23 mouse cellular contexts compared by ENCODE assay signal in genomic region chr15:31468806-31469205, GRCm38 (mm10). TPM values are rescaled to one million over a fixed set of nuclear protein-coding genes. Genes with fewer than 3 reads are reported as not detected.
DNase-seq lines count a peak whose midpoint lies in the region; ATAC-seq lines count a peak whose summit lies in the region.
"Had no signal": no experiment of that assay in that cellular context is flagged by ENCODE, and none has a peak within 500 bp of the region (broad histone marks: within the 10 kb centered on the region; RNA-seq: fewer than 3 reads in every experiment).

No protein-coding gene starts in this region.

- no peak overlapping the region for H3K9ac ChIP-seq in kidney, embryonic 16.5 days (replicated peaks; ENCODE audit: low read length)
- H3K9ac ChIP-seq in limb, embryonic 11.5 days (ENCODE audit: low read length) = no peak overlapping the region
- H3K9ac ChIP-seq: embryonic facial prominence, embryonic 13.5 days; embryonic facial prominence, embryonic 15.5 days; forebrain, embryonic 12.5 days had no signal

- no peaks in the 10 kb centered on the region for H3K9me3 ChIP-seq in kidney, embryonic 16.5 days (ENCODE audit: low read length)
- H3K9me3 ChIP-seq in limb, embryonic 11.5 days (ENCODE audit: control insufficient read depth, low read length) = no peaks in the 10 kb centered on the region
- H3K9me3 ChIP-seq in limb, embryonic 10.5 days (replicated peaks) = no peaks in the 10 kb centered on the region
- H3K9me3 ChIP-seq: embryonic facial prominence, embryonic 13.5 days; embryonic facial prominence, embryonic 15.5 days; forebrain, embryonic 10.5 days; forebrain, embryonic 12.5 days had no signal

- intact Hi-C loops in left cerebral cortex, postnatal 36 days (cut with DNase I) = no loop called here

- no peak for DNase-seq in kidney, postnatal 25 days
- peak; percentile 18 for DNase-seq in limb, embryonic 11.5 days (ENCODE audit: low spot score)
- no peak for DNase-seq in limb, embryonic 10.5 days (ENCODE audit: low spot score)
- DNase-seq in left cerebral cortex, postnatal 36 days (ENCODE audit: low spot score in 2 of 2) = no peak
- DNase-seq: adrenal gland, adult 2 months; adrenal gland, postnatal 10 days; adrenal gland, postnatal 25 days; cerebellum, adult 11 months; cerebellum, adult 18-20 months; cerebellum, adult 8-10 months; cerebellum, adult 9-11 months; cerebellum, postnatal 14 days; cerebellum, postnatal 36 days; embryo, embryonic 11 days had no signal

- H3K4me1 ChIP-seq in kidney, embryonic 16.5 days (ENCODE audit: insufficient read depth, low read length) = 0 out of 2 replicates have a peak, but pooled peaks cover 3% of the 10 kb centered on the region
- H3K4me1 ChIP-seq in limb, embryonic 11.5 days (ENCODE audit: control insufficient read depth, insufficient read depth, low read length) = no peaks in the 10 kb centered on the region
- no peaks in the 10 kb centered on the region for H3K4me1 ChIP-seq in limb, embryonic 10.5 days
- H3K4me1 ChIP-seq: embryonic facial prominence, embryonic 13.5 days; embryonic facial prominence, embryonic 15.5 days; forebrain, embryonic 10.5 days; forebrain, embryonic 12.5 days had no signal

- no peak overlapping the region for H3K4me2 ChIP-seq in kidney, embryonic 16.5 days (replicated peaks; ENCODE audit: low read depth, low read length)
- H3K4me2 ChIP-seq in limb, embryonic 11.5 days (ENCODE audit: low read depth, severe bottlenecking) = no peak overlapping the region
- H3K4me2 ChIP-seq: embryonic facial prominence, embryonic 13.5 days; embryonic facial prominence, embryonic 15.5 days; forebrain, embryonic 12.5 days had no signal

- no peaks in the 10 kb centered on the region for H3K27me3 ChIP-seq in kidney, embryonic 16.5 days (ENCODE audit: insufficient read depth, low read length)
- no peaks in the 10 kb centered on the region for H3K27me3 ChIP-seq in limb, embryonic 11.5 days (ENCODE audit: control insufficient read depth, insufficient read depth, low read length)
- no peaks in the 10 kb centered on the region for H3K27me3 ChIP-seq in limb, embryonic 10.5 days (ENCODE audit: low read depth, poor library complexity, severe bottlenecking)
- H3K27me3 ChIP-seq: embryonic facial prominence, embryonic 13.5 days; embryonic facial prominence, embryonic 15.5 days; forebrain, embryonic 12.5 days had no signal

- WGBS in kidney, embryonic 16.5 days = 60% methylated on average over 5 of the region's 5 CpGs
- 93% methylated on average over 5 of the region's 5 CpGs for WGBS in limb, embryonic 11.5 days
- 93% methylated on average over 5 of the region's 5 CpGs for WGBS in limb, embryonic 10.5 days

- peak; percentile 42; the same call in 1 of the 2 replicates for ATAC-seq in kidney, embryonic 16.5 days (ENCODE audit: low FRiP score, low TSS enrichment)
- ATAC-seq in limb, embryonic 11.5 days (ENCODE audit: insufficient number of reproducible peaks, low FRiP score, low TSS enrichment, low read depth) = no peak
- ATAC-seq: forebrain, embryonic 14.5 days; forebrain, embryonic 16.5 days had no signal

- no peak overlapping the region for H3K4me3 ChIP-seq in kidney, embryonic 16.5 days (ENCODE audit: low read length)
- no peak overlapping the region for H3K4me3 ChIP-seq in limb, embryonic 11.5 days (ENCODE audit: low read depth, low read length)
- H3K4me3 ChIP-seq in limb, embryonic 10.5 days = no peak overlapping the region
- H3K4me3 ChIP-seq: embryonic facial prominence, embryonic 13.5 days; embryonic facial prominence, embryonic 15.5 days; erythroblast, embryonic 14.5 days; forebrain, embryonic 10.5 days; forebrain, embryonic 12.5 days had no signal

- H3K36me3 ChIP-seq in kidney, embryonic 16.5 days (ENCODE audit: insufficient read depth, low read length) = peaks cover 38% of the 10 kb centered on the region
- peaks cover 11% of the 10 kb centered on the region; the same call in 1 of the 2 replicates for H3K36me3 ChIP-seq in limb, embryonic 11.5 days (ENCODE audit: control insufficient read depth, insufficient read depth, low read length)
- H3K36me3 ChIP-seq in limb, embryonic 10.5 days = peaks cover 87% of the 10 kb centered on the region

- no peak overlapping the region for H3K27ac ChIP-seq in kidney, embryonic 16.5 days (ENCODE audit: low read length)
- H3K27ac ChIP-seq in limb, embryonic 11.5 days (replicated peaks; ENCODE audit: low read depth, low read length) = no peak overlapping the region
- H3K27ac ChIP-seq in limb, embryonic 10.5 days = no peak overlapping the region
- H3K27ac ChIP-seq: embryonic facial prominence, embryonic 13.5 days; embryonic facial prominence, embryonic 15.5 days; forebrain, embryonic 10.5 days; forebrain, embryonic 12.5 days had no signal

RNA-seq across cellular contexts. Expression of gene Ropn1l, which starts 15.3 kb away (rescaled TPM):
- 3.7 and 4.3 TPM in 2 replicates for polyA plus RNA-seq in kidney, embryonic 16.5 days (2015; fragmentation: Nextera tagmentation; extraction: Ambion mirVana)
- 3.3 and 3.5 TPM in 2 replicates for polyA plus RNA-seq in limb, embryonic 11.5 days (2014; fragmentation: Nextera tagmentation; extraction: Ambion mirVana)
- 2.7 and 4.7 TPM in 2 replicates for polyA plus RNA-seq in limb, embryonic 10.5 days (2016; fragmentation: Nextera tagmentation; extraction: Ambion mirVana)
- total RNA-seq in left cerebral cortex, postnatal 36 days (2021) = under 1 TPM; 0.57 to 0.79 TPM
- total RNA-seq: ES-E14 had no signal
